Mouse (Mus musculus) liver (tissue): ENCODE measurements at regions not wholly inside any gene's neighbourhood (a gene's known extent, or its start where the extent isn't known, plus 50 kb on each side); places are given as distances from the start of the nearest gene placed in this dataset.
A peak's percentile ranks its signal among the peaks of the same experiment; 100 is the strongest.
"Not testable (repeated sequence)": the region's sequence is repeated elsewhere in the genome, so short reads cannot be mapped to it uniquely, and the experiment has no call there.

ENCODE experiments used
- DNase-seq: peaks from one replicate; pipeline ENCODE4 v3.0.0-alpha.2; 2020; ENCODE audit warnings: mixed read lengths

DNA sequence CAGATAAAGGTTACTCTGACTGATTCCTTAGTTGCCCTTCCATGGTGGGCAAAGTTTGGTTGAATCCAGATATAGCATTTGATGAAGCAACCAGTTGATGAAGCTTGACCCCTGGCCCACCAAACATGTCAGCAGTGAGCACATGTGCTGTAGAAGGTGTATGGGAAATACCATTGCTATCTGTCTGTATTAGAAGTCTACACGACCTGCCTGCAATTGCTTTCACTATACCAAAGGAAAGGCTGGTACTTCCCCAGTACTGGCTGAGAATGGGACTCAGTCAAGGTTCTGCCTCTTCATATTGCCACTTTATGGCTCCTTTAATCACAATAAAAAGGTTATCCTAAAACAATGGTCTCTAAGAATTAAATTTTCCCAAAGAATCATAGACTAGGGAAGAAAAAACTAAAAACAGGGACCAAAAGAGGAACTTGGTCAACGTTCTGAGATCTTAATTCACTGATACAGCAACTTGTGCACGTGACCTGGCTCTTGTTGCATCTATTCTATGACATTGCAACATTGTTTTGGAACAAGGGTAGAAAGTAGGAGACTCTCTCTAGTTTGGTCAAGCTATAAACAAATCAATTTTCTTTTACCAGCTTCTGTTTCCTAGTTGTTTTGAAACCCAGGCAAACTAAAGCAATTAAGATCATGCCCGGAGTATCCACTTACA is 284.0 kb downstream of the Rapgef2 start:
- DNase-seq: no peak

DNA sequence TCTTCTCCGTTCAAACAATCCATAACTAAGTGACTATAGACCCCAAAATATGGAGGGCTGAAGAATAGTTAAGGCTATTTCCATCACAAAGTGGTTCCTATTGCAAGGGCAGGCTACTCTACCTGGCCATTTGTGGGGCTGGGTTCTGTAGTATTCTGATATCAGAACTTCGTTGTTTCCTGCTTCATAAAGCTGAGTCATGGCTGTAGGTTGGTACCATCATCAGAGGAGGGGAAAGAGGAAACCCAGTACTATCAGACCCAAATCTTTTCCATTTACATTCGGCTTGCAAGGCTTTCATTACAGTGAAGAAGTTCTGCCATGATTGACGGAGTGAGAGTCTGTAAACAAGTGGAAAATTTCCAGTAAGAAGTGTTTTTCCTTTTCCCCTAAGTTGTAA is 284.6 kb downstream of the Rapgef2 start:
- DNase-seq: no peak

DNA sequence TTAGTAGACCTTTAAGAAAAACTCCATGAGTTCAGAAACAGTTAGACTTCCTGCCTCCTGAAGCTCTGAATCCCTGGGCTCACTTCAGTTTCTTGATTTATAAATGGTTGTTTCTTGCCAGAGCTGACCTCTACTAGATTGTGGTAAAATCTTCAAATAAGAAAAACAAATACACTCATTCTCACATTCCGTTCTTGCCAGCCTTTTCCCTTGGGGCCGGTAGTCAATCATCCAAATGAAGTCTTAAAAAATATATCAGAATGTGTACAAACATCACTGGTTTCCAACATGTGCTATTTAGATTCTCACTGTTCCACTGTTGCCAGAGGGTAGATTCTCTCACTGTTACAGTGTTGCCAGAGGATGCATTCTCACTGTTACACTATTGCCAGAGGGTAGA is 286.0 kb downstream of the Rapgef2 start:
- no peak for DNase-seq

- DNase-seq: no peak
Observed at GRCm38 (mm10) chr3:78999803-79000202, 286.5 kb downstream of the Rapgef2 start.

- DNase-seq: no peak
Observed at GRCm38 (mm10) chr3:78988120-78988519, 298.2 kb downstream of the Rapgef2 start.

DNA sequence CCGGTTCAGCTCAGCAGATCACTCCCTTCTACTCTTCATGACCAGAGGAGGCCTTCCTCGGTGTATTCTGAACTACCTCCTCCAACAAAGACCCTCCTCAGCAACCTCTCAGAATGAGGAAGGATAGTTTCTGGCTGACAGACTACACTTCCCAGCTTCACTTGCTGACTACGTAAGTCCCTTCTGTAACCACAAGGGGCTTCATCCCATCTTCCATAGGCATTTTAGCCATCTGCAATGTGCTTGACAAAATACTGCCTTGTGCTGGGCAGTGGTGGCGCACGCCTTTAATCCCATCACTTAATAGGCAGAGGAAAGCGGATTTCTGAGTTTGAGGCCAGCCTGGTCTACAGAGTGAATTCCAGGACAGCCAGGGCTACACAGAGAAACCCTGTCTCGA is 299.6 kb downstream of the Rapgef2 start:
- no peak for DNase-seq

DNA sequence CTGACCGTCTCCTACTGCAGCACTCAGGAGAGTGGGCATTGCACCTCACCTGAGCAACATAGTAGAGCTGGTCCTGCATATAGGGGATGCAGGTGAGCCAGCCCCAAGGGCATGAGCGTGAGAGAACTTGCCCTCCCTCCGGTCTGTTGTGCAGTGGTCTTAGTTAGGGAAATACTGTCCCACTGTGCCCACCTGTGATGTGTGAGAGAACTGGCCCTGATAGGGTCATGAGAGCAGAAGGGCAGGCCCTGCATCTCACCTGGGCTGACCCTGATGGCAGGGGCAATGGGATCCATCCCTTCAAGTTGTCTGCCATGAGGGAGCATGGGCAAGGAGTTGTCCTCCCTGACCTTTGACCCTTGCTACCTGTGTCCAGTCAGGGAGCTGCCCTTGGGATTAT is 305.3 kb downstream of the Rapgef2 start:
- no peak for DNase-seq

DNA sequence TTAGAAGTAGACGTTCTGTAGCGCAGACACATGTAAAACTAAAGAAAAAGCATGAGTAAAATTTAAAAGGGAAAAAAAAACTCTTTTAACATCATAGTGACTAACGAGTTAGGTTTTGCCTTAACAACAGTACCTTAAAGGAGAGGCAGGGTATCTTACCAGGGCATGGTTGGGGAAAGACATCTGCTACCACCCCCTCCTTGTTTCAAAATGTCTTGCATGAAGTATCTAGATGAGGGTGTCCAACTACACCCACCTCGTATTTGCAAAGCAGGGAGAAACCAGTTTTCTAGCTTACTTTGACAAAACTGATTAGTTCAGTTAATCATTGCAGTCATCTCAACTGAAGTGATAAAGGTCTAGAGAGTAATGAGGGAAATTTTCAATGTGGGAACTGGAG is 307.5 kb downstream of the Rapgef2 start:
- no peak for DNase-seq

- DNase-seq: not testable (repeated sequence)
Observed at GRCm38 (mm10) chr3:78966683-78967549, 319.4 kb downstream of the Rapgef2 start.

DNA sequence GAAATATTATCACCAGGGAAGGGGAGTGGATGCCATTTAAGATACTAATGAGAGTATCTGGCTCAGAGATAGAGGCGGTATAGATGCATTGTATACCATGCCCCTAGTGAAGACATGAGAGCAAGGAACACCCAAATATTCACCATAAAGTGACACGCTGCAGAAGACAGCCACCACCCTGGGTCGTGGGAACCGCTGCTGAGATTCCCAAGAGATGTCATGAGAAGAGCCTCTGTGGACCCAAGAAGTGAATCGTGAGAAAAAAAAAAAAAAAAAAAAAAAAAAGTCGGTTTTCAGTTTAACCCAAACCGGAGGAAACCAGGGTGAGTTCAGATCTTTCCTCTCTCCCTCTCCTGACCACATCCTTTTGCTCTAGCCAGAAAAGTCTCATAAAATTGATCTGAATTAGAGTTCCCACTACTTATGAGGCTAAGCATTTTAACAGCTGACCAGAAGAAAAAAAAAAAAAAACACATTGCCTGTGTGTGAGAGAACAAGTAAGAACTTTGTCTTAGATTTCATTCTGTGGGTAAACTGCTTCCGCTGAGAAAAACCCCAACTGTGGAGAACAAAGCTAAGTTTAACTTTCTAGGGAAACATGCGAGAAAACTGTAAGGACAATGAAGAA is 322.0 kb downstream of the Rapgef2 start:
- DNase-seq: no peak

GRCm38 (mm10) chr3:78958781-78959180 is 327.5 kb downstream of the Rapgef2 start:
- no peak for DNase-seq

GRCm38 (mm10) chr3:78955364-78955763 is 331.0 kb downstream of the Rapgef2 start:
- no peak for DNase-seq

- DNase-seq: not testable (repeated sequence)
Observed at GRCm38 (mm10) chr3:78949385-78949784, 336.9 kb downstream of the Rapgef2 start.

- no peak for DNase-seq
Observed at GRCm38 (mm10) chr3:78948700-78949099, 337.6 kb downstream of the Rapgef2 start.

DNA sequence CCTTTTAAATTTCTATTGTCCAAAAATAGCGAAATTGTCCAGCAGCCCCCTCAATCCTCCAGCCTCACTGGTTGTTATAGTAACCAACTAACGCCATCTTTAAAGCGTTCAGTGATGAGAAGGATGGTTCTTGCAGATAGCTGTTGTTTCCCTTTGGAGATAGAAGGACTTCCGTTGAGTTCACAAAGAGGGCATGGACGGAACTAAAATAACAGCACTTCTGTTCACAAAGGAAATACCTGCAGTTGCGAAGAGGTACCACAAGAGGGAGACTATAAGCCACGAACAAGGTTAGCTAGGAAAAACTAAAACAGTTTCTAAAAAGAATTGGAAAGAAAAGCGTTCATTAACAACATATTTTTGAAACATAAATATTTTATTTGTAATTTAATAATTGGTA is 338.1 kb downstream of the Rapgef2 start:
- DNase-seq: peak; percentile 31

DNA sequence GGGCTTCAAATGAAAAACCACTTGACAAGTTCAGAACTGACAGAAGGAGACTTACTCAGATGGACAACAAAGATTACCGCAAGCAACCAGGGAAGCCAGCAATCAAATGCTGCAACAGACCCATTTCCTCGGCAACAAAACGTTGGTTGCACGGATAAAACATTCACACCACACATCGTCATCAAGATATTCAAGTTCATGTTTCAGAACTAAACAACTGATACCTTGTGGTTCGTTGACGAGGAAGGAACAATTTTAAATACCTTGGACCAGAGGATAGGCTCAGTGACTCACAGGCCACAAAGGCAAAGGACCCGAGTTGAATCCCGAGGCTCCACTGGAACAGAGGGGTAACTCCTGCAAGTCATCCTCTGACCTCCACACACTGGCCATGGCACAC is 339.1 kb downstream of the Rapgef2 start:
- no peak for DNase-seq

- DNase-seq: no peak
Observed at GRCm38 (mm10) chr3:78944185-78944584, 342.1 kb downstream of the Rapgef2 start.

DNA sequence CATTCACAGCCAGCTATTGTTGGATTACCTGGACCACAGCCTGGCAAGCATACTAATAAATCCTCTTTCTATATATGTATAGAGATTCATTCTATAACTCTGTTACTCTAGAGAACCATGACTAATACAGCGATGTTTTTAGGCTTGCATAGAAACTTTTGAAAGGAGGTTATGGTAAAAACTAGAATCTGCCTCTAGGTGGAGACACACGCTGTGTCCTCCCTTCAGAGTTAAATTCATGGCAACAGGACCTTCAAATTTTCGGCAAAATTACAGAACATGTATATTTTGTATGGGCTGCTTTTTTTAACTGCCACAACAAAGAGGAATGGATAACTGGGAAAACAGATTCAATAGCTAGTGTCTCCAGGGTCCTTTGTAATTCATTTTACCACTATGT is 353.3 kb downstream of the Rapgef2 start:
- DNase-seq: no peak

DNA sequence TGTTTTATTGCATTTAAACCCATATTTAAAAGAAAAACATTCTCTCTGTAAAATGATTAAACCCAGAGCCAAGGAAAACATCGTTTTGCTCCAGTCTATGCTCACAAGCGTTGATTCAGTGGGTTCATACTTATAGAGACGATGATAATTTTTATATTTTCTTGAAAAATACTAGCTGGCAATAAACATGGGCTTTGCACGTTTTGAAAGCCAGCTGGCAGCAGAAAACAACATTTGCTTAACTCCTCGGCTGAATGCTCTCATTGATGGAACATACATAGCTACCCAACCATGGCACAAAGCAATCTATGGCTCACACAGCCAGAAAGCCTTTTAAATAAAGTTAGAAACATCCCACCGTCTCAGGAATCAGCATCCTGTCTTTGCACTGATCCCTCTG is 366.5 kb downstream of the Rapgef2 start:
- DNase-seq: no peak

GRCm38 (mm10) chr3:78919407-78919806 is 366.9 kb downstream of the Rapgef2 start:
- peak; percentile 70 for DNase-seq

- DNase-seq: no peak
Observed at GRCm38 (mm10) chr3:78908196-78908844, 378.0 kb downstream of the Rapgef2 start.

DNA sequence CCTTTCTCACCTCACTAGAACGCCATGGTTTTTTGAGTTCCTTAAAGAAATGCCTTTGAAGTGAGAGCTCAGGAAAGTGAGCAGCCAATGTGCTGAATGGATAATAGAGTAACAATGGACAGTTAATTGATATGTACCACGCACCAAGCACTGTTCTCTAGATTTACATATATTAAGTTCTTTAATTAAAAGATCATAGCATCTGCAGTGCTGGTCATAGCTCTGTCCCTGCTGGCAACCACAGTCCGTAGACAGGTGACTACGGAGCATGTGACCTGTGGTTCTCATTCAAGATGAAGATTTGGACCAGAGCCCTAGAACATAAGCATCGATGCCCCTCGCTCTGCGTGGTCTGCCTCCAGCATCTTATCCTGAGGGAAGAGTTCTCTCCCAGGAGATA is 378.5 kb downstream of the Rapgef2 start:
- no peak for DNase-seq

- no peak for DNase-seq
Observed at GRCm38 (mm10) chr3:78901838-78902484, 384.4 kb downstream of the Rapgef2 start.
